Mouse (Mus musculus): ENCODE measurements at regions not wholly inside any gene's neighbourhood (a gene's known extent, or its start where the extent isn't known, plus 50 kb on each side); places are given as distances from the start of the nearest gene placed in this dataset.
"Not testable (repeated sequence)": the region's sequence is repeated elsewhere in the genome, so short reads cannot be mapped to it uniquely, and the experiment has no call there.

- no peak for DNase-seq (ENCODE audit: low spot score)
Observed at GRCm38 (mm10) chr13:97341218-97341889, 100.4 kb downstream of the Enc1 start.

GRCm38 (mm10) chr13:97337954-97338353, 97.0 kb downstream of the Enc1 start:
- DNase-seq (ENCODE audit: low spot score), result no peak

GRCm38 (mm10) chr13:97337296-97337731, 96.4 kb downstream of the Enc1 start:
- DNase-seq (ENCODE audit: low spot score), result no peak

- no peak for DNase-seq (ENCODE audit: low spot score)
Observed at GRCm38 (mm10) chr13:97333801-97334534, 93.1 kb downstream of the Enc1 start.

- no peak for DNase-seq (ENCODE audit: low spot score)
Observed at GRCm38 (mm10) chr13:97331072-97331471, 90.2 kb downstream of the Enc1 start.

GRCm38 (mm10) chr13:97321307-97321706, 80.4 kb downstream of the Enc1 start:
- not testable (repeated sequence) for DNase-seq (ENCODE audit: low spot score)

GRCm38 (mm10) chr13:97320756-97321155, 79.9 kb downstream of the Enc1 start:
- no peak for DNase-seq (ENCODE audit: low spot score)

GRCm38 (mm10) chr13:97320298-97320697, 79.4 kb downstream of the Enc1 start:
- no peak for DNase-seq (ENCODE audit: low spot score)

- DNase-seq (ENCODE audit: low spot score), result no peak
Observed at GRCm38 (mm10) chr13:97317633-97318032, 76.7 kb downstream of the Enc1 start.

GRCm38 (mm10) chr13:97312420-97313370, 71.8 kb downstream of the Enc1 start:
- DNase-seq (ENCODE audit: low spot score), result no peak

- no peak for DNase-seq (ENCODE audit: low spot score)
Observed at GRCm38 (mm10) chr13:97311340-97311739, 70.4 kb downstream of the Enc1 start.

GRCm38 (mm10) chr13:97310855-97311189, 69.9 kb downstream of the Enc1 start:
- no peak for DNase-seq (ENCODE audit: low spot score)

- DNase-seq (ENCODE audit: low spot score), result no peak
Observed at GRCm38 (mm10) chr13:97310186-97310854, 69.4 kb downstream of the Enc1 start.

GRCm38 (mm10) chr13:97309411-97309810, 68.5 kb downstream of the Enc1 start:
- no peak for DNase-seq (ENCODE audit: low spot score)

- DNase-seq (ENCODE audit: low spot score), result no peak
Observed at GRCm38 (mm10) chr13:97308431-97308830, 67.5 kb downstream of the Enc1 start.
